Mouse (Mus musculus) midbrain, embryonic 15.5 days (tissue): ENCODE measurements around the gene Drd1. TPM values are rescaled to one million over a fixed set of nuclear protein-coding genes. Genes with fewer than 3 reads are reported as not detected.

ENCODE experiments used
- ATAC-seq: fragments of 200-750 bp; cut with Nextera tagmentation; replicated peaks from 2 replicates; pipeline ENCODE4 v1.8.0; 2017; ENCODE audit warnings: moderate TSS enrichment
- H3K27ac ChIP-seq: fragments of 300-500 bp; sonication (generic); 2 replicates; pipeline ENCODE4 v1.5.1; 2015; ENCODE audit warnings: mild to moderate bottlenecking, inconsistent platforms
- H3K27me3 ChIP-seq: fragments of 300-500 bp; sonication (generic); replicated peaks from 2 replicates; pipeline ENCODE4 v1.6.1; 2015; ENCODE audit warnings: inconsistent platforms
- H3K36me3 ChIP-seq: fragments of 300-500 bp; sonication (generic); replicated peaks from 2 replicates; pipeline ENCODE4 v1.6.1; 2015; ENCODE audit warnings: inconsistent platforms
- H3K4me1 ChIP-seq: fragments of 300-500 bp; sonication (generic); 2 replicates; pipeline ENCODE4 v1.6.1; 2015; ENCODE audit warnings: inconsistent platforms
- H3K4me2 ChIP-seq: fragments of 300-500 bp; sonication (generic); 2 replicates; pipeline ENCODE4 v1.6.1; 2015; ENCODE audit warnings: inconsistent platforms, mild to moderate bottlenecking, moderate library complexity
- H3K4me3 ChIP-seq: fragments of 300-500 bp; sonication (generic); 2 replicates; pipeline ENCODE4 v1.5.1; 2015; ENCODE audit warnings: mild to moderate bottlenecking, inconsistent platforms
- H3K9ac ChIP-seq: fragments of 300-500 bp; sonication (generic); 2 replicates; pipeline ENCODE4 v1.6.1; 2015; ENCODE audit warnings: mild to moderate bottlenecking, inconsistent platforms
- H3K9me3 ChIP-seq: fragments of 300-500 bp; sonication (generic); 2 replicates; pipeline ENCODE4 v1.6.1; 2016; ENCODE audit warnings: inconsistent platforms
- WGBS: fragments of 180-500 bp; shearing (Covaris S2); methylation state at CpG from one replicate; pipeline ENCODE4 v1.1.7; 2015; ENCODE audit warnings: mixed read lengths; 5-methylcytosine and 5-hydroxymethylcytosine counted together
- polyA plus RNA-seq: library from polyadenylated mRNA; unstranded; fragments of >200 nt; fragmentation: Nextera tagmentation; extraction: Ambion mirVana; gene quantifications from 2 replicates; pipeline ENCODE4 v1.2.1, GENCODE M21; 2015

Drd1 gene
- polyA plus RNA-seq, 1 experiment from 2014 or later = 3.3 TPM

DNA sequence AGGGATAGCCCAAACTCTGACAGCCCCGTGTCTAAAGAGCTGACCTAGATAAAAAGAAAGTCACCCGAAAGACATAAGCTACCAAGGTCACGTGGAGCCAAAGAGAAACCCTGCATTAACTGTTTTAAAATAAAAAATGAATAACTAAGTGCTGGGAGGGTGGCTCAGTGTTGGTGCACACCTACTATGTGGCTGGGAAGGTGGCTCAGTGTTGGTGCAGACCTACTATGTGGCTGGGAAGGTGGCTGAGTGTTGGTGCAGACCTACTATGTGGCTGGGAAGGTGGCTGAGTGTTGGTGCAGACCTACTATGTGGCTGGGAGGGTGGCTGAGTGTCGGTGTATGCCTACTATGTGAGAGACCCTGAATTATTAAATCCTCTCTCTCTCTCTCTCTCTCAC, 21.9 kb downstream of the Drd1 start:
- Histone ChIP-seq H3K27me3 (no peaks in the 10 kb centered on the region), H3K9ac (no peak overlapping the region), H3K36me3 (no peaks in the 10 kb centered on the region), H3K4me3 (no peak overlapping the region), H3K27ac (no peak overlapping the region), H3K4me1 (no peaks in the 10 kb centered on the region), H3K4me2 (no peak overlapping the region), H3K9me3 (no peaks in the 10 kb centered on the region)
- ATAC-seq = no peak
- WGBS = 86% methylated on average over 4 of the region's 4 CpGs

DNA sequence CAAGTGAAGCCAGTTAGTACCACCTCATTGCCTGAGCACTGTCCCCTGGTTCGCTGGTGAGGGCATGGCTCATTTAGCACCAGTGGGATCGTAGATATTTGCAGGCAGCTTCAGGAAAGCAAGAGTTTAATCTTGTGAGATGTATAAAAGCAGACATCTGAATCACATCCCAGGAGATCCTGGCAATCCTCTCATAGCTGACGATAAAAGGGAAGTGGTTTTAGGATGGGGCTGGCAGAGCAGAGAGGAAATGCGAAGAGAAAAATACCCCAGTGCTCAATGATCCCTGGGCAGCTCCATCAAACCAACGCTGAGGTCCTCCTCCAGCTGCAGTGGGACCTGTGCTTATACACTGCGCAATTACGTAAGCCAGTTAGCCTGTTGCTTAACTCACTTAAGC, 28.4 kb downstream of the Drd1 start:
- 67% methylated on average over 7 of the region's 7 CpGs for whole genome bisulfite sequencing
- Histone ChIP-seq H3K27ac (no peak overlapping the region), H3K9me3 (no peaks in the 10 kb centered on the region), H3K27me3 (no peaks in the 10 kb centered on the region), H3K4me3 (no peak overlapping the region), H3K4me2 (no peak overlapping the region), H3K36me3 (no peaks in the 10 kb centered on the region), H3K4me1 (no peaks in the 10 kb centered on the region), H3K9ac (no peak overlapping the region)
- no peak for ATAC-seq

DNA sequence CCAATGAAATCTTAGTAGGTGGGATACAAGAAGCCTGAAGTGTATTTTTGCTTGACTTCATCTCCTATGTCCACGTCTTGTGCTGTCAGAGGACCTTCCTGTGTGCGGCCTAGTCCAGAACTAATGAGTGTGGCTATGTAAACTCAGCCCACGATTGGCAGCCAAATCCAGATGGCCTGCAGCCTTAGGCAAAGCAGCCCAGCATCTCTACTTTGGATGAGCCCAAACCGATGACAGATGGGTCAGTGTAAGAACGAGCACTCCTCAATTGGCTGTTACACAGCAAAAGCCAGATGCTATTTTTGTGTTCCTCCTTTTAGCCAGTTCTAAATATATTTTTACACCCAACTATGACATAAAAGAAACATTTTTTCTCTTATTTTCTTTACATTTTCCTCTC, 32.2 kb downstream of the Drd1 start:
- Histone ChIP-seq H3K4me1 (no peaks in the 10 kb centered on the region), H3K27ac (no peak overlapping the region), H3K36me3 (no peaks in the 10 kb centered on the region), H3K9ac (no peak overlapping the region), H3K9me3 (no peaks in the 10 kb centered on the region), H3K4me2 (no peak overlapping the region), H3K27me3 (no peaks in the 10 kb centered on the region), H3K4me3 (no peak overlapping the region)
- ATAC-seq = no peak
- 73% methylated on average over 5 of the region's 5 CpGs for WGBS

DNA sequence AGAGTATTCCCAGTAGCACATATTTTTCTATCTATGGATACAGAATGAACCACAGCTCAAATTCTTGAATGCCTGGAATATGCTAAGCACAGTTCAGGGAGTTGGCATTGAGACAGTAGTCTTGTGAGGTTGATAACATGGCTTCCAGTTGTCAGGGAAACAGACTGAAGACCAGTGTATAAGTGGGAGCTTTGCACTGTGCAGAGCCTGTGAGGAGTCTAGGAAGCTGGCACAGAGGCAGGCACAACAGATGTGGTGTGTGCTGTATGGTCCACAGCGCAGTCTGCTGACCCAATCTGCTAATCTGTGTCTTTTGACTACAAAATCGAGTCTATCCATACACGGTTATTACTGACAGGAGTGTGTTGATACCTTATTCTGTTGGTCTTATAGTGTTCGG, 46.8 kb downstream of the Drd1 start:
- no peaks in the 10 kb centered on the region for H3K4me1 ChIP-seq
- no peak overlapping the region for H3K27ac ChIP-seq
- ATAC-seq = no peak
- H3K4me2 ChIP-seq = no peak overlapping the region
- no peaks in the 10 kb centered on the region for H3K27me3 ChIP-seq
- H3K4me3 ChIP-seq = no peak overlapping the region
- no peaks in the 10 kb centered on the region for H3K9me3 ChIP-seq
- 92% methylated on average over 4 of the region's 4 CpGs for WGBS
- H3K9ac ChIP-seq = no peak overlapping the region
- no peaks in the 10 kb centered on the region for H3K36me3 ChIP-seq

Other genes starting within 250 kb of the Drd1 start
- 96.8 and 102 TPM in 2 replicates for gene Sfxn1, start 16.2 kb upstream of the Drd1 start, polyA plus RNA-seq
- gene Hrh2, start 136.4 kb upstream of the Drd1 start, polyA plus RNA-seq = 0.74 and 1.4 TPM in 2 replicates